Mouse (Mus musculus): ENCODE measurements around the gene Itgb1bp2.

The Itgb1bp2 gene

DNA sequence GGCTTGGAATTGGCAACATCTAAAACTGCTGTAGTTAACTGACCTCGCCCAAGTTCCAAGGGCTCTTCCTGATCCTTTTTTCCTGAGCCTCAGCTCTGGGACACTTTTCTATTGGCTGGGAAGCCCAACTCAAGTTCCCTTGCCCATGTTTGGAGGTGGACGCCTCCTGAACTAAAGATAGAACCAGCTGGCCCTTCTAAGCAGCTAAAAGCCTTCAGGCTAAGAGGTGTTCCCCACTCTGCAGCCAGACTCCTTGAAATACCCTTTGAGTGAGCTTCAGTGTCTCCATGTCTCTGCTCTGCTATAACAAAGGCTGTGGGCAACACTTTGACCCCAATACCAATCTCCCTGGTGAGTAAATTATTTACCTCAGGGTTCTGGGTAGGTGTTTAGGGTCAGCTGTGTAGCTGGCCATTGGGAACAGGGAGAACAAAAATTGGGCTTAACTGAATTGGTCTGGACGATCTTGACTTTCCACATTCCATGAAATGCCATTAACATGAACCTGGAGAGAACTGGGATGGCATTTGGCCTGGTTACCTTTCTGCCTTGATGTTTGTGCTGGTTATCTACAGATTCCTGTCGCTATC is at the start of gene Itgb1bp2:
TSS of gene Itgb1bp2 (plus strand) at position 203 of the 590 bp plus-strand sequence.
- DNase-seq (ENCODE audit: low spot score) = no peak

GRCm38 (mm10) chrX:101418946-101419724 is 29.8 kb upstream of the Itgb1bp2 start:
- peak; percentile 84 for DNase-seq (ENCODE audit: low spot score)

DNA sequence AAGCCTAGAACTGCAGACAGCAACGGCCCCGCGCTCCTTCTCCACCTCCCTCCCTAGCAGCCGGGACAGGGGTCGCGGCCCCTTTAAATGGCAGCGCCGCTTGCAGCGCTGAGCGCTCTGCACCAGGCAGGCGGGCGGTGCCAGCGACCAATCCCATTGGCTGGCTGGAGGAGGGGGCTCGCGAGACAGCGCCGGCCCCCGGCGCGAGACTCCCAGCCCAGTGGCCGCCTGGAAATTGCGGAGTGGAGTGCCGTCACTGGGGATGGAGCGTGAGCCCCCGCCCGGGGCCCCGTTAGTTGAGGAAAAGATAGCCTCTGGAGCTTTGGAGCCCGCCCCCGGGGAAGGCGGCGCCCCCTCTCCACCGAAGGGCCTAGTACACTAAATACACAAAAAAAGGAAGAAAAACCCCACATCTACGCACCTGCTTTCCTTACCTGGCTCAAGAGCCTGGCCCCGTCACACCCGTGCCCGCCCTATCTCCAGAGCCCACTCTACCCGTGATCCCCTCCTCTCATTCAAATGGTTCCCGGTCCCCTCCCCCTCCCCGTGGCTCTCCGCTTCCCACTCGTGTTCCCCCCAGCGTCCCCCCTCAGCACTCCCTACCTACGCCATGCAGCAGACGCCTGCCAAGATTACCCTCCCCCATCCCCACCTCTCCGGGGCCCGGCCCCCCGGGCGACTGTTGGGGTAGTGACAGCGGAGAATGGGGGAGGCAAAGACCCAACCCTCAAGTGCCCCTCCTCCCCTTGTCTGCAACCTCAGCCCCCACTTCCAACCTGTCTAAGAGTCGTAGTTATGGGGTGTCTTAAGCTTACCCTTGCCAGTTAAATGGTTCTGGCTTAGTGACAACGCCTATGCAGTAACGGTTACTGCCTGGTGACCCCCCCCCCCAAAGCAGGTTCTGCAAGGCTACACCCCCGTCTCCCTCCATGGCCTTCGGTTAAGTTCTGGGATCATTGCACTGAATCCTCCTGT is 28.9 kb upstream of the Itgb1bp2 start:
- peak; percentile 89 for DNase-seq (ENCODE audit: low spot score)

DNA sequence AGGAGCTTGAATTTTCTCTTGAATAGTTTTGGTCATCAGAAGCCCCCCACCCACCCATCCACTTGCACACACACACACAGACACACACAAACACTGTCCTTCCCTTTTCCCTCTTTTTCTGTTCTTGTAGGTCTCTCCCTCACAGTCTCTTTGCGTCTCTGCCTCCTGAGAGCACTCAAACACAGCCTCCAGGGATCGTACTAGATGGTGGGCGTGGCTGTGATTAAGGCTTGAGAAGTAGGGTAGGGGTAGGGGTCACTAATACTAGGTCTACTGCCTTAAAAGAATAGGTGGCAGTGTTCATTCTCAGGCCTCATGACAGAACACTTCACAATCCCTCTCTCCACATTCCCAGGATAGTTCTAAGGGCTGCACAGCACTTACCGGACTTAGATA is 28.2 kb upstream of the Itgb1bp2 start, which contains the start of gene Zmym3:
TSS of gene Zmym3 (minus strand) at position 150 of the 396 bp plus-strand sequence.
- DNase-seq (ENCODE audit: low spot score) = no peak

- no peak for DNase-seq (ENCODE audit: low spot score)
Observed at GRCm38 (mm10) chrX:101423462-101423861, 25.4 kb upstream of the Itgb1bp2 start.

GRCm38 (mm10) chrX:101427774-101428173 is 21.1 kb upstream of the Itgb1bp2 start:
- DNase-seq (ENCODE audit: low spot score) = no peak

- no peak for DNase-seq (ENCODE audit: low spot score)
Observed at GRCm38 (mm10) chrX:101428785-101429141, 20.1 kb upstream of the Itgb1bp2 start.

- peak; percentile 81 for DNase-seq (ENCODE audit: low spot score)
Observed at GRCm38 (mm10) chrX:101429142-101429949, 19.5 kb upstream of the Itgb1bp2 start, which contains the start of gene Nono. Gene Nono, plus strand, starts transcription at chrX:101429318.

GRCm38 (mm10) chrX:101429976-101430375 is 18.9 kb upstream of the Itgb1bp2 start:
- peak; percentile 54 for DNase-seq (ENCODE audit: low spot score)

- no peak for DNase-seq (ENCODE audit: low spot score)
Observed at GRCm38 (mm10) chrX:101451147-101451546, 2.3 kb downstream of the Itgb1bp2 start.

DNA sequence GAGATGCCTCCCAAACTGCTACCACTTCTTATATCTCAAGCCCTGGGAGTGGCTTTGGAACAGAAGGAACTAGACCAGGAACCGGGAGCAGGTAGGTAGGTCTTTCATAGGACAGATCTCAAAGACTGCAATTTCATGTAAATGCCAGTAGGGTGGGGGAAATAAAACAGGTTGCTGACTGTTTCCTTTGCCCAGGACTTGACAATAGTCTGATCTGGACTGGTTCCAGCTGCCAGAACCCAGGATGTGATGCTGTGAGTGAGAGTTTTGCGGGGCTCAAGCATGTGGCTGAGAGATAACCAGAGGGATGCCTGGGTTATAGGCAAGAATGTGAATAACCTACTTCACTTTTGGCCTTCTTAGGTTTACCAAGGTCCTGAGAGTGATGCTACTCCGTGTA is 2.7 kb downstream of the Itgb1bp2 start:
- DNase-seq (ENCODE audit: low spot score) = no peak

GRCm38 (mm10) chrX:101472202-101472601 is 23.3 kb downstream of the Itgb1bp2 start:
- DNase-seq (ENCODE audit: low spot score) = no peak

DNA sequence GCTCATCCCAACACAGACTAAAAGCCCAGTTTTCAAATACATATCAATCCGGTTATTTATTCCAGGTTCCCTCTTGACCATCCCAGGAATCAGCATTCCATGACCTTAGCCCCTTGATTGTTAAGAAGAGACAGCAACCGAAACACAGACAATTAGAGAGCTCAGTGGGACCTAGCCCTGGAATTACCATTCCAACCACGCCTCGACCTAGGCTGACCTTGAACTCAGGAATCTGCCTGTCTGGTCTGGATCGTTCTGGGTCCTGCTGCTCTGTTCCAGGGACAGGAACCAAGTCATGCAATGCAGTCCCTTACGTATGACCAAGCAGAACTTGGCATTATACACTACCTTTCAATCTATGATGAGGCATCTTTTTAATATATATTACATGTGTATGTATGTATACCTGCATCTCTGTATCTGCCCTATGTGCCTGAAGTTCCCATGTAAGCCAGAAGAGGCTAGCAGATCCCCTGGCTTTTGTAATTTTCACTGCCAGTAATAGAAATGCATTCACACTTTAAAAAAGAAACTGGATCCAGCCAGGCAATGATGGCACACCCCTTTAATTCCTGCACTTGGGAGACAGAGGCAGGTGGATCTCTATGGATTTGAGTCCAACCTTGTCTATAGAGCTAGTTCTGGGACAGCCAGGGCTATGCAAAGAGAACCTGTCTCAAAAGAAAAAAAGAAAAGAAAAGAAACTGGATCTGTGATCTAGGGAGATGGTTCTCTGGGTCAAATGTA is 32.9 kb downstream of the Itgb1bp2 start:
- no peak for DNase-seq (ENCODE audit: low spot score)

GRCm38 (mm10) chrX:101486487-101487152 is 37.7 kb downstream of the Itgb1bp2 start:
- DNase-seq (ENCODE audit: low spot score) = peak; percentile 56
